Mouse (Mus musculus): ENCODE measurements around the gene Insrr.

- TF ChIP-seq CTCF (IDR thresholded peaks at IDR 0.05; ENCODE audit: low read depth) (no peak), EP300 (IDR thresholded peaks at IDR 0.05; ENCODE audit: low read depth) (no peak)
Observed at GRCm38 (mm10) chr3:87768431-87768830, 28.3 kb upstream of the Insrr start.
